Mouse (Mus musculus): ENCODE results near the gene Rps6ka1. TPM values are rescaled to one million over a fixed set of nuclear protein-coding genes. Genes with fewer than 3 reads are reported as not detected.

Rps6ka1 gene
- polyA plus RNA-seq, 1 experiment from 2014 or later: 35.6 TPM

DNA sequence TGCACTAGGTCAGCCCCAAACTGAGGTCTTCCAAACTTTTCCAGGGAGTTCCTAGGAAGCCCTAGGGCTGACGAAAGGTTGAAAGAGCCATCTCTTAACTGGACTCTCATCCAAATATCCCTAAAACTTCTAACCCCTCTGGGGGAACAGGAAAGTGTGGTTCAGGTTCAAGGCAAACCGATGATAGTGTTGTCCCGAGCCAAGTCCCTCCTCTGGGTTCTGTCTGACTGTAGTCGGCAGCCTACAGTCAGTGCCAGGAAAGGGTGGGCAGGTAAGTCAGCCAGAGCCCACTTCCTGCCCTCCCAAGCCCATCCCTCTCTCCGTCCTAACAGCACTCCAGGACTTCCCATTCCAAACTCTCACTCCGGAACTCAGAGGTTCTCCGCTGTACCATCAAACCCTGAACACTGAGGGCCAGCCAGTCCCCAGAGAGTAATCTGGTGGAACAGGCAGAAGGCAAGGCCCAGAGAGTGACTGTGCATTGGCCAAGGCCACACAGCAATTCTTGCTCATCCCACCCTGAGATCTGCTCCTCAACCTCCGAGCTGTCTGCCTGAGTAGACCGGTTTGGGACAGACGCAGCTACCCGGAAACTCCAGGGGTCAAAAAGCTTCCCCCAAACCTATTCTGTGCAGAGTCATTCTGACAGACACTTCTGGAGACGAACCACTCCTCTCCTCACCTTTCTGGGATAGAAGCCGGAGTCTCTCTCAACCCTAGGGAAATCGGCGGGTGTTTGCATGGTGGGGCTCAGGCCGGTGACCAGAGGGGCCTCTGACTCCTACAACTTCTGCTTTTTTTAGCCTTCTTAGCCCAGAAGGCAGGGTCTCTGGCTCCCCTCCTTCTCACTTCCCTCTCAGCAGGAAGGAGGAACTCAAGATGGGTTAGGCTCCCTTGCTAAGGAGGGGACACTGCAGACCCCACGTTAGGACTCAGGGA lies 13.4 kb downstream of the Rps6ka1 start:
- H3K27me3 ChIP-seq: no peaks in the 10 kb centered on the region
- peaks cover 34% of the 10 kb centered on the region for H3K36me3 ChIP-seq
- no peak for ATAC-seq (ENCODE audit: insufficient number of reproducible peaks, low FRiP score, low TSS enrichment, low read depth)
- H3K9me3 ChIP-seq: no peaks in the 10 kb centered on the region
- H3K4me2 ChIP-seq: no peak overlapping the region
- H3K4me1 ChIP-seq: peaks cover 6% of the 10 kb centered on the region; the same call in 1 of the 2 replicates
- H3K4me3 ChIP-seq: no peak overlapping the region
- H3K27ac ChIP-seq: no peak overlapping the region
- H3K9ac ChIP-seq: no peak overlapping the region
- 74% methylated on average over 17 of the region's 17 CpGs for WGBS

DNA sequence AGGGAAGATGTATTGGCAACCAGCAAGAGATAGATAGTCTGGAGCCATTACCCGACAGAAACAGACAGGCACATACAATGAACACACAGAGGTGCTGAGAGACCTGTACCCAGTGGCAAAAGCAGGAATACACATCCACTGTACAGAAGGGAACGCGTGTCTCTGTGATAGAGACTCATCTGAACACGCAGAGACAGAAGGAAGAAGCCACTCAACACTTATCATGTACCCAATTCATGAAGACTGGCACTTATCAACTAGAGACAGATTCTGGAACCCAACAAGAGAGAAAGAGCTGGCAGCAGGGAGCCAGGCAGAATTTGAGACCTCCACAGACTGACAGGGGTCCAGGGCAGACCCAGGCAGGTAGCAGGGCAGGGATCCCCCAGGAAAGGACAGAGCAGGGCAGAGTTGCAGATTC lies 14.2 kb downstream of the Rps6ka1 start:
- no peak overlapping the region for H3K27ac ChIP-seq
- H3K27me3 ChIP-seq: no peaks in the 10 kb centered on the region
- no peak overlapping the region for H3K4me3 ChIP-seq
- H3K9me3 ChIP-seq: no peaks in the 10 kb centered on the region
- peaks cover 6% of the 10 kb centered on the region; the same call in 1 of the 2 replicates for H3K4me1 ChIP-seq
- H3K4me2 ChIP-seq: no peak overlapping the region
- whole genome bisulfite sequencing: 88% methylated on average over 4 of the region's 4 CpGs
- H3K9ac ChIP-seq: no peak overlapping the region
- ATAC-seq (ENCODE audit: insufficient number of reproducible peaks, low FRiP score, low TSS enrichment, low read depth): no peak
- H3K36me3 ChIP-seq: peaks cover 38% of the 10 kb centered on the region

DNA sequence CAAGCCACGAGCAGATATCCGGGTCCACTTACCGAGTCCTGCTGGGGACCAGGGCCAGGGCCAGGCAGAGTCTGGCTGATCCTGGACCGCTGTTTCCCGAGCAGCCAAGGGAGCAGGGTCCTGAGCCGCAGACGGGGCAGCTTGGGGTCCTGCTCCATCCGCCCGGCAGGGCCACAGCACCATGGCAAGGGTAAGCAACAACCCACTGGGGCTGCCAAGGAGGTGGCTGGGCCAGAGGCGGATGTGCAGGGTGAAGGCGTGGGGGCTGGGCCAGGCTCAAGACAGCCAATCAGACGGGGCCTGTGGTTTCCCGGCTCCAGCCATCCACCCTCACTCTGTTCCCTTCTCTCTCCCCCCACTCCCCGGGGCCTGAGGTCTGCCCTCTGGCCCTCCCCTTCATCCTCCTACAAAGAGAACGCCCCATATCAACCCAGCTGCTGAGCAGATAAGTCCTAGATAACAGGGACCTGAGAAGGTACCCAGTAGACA lies 14.7 kb downstream of the Rps6ka1 start:
- Histone ChIP-seq H3K27ac (no peak overlapping the region), H3K36me3 (peaks cover 40% of the 10 kb centered on the region), H3K9me3 (no peaks in the 10 kb centered on the region), H3K4me3 (no peak overlapping the region), H3K27me3 (no peaks in the 10 kb centered on the region), H3K4me2 (no peak overlapping the region), H3K9ac (no peak overlapping the region), H3K4me1 (peaks cover 6% of the 10 kb centered on the region; the same call in 1 of the 2 replicates)
- no peak for ATAC-seq (ENCODE audit: insufficient number of reproducible peaks, low FRiP score, low TSS enrichment, low read depth)
- WGBS: 71% methylated on average over 15 of the region's 15 CpGs

DNA sequence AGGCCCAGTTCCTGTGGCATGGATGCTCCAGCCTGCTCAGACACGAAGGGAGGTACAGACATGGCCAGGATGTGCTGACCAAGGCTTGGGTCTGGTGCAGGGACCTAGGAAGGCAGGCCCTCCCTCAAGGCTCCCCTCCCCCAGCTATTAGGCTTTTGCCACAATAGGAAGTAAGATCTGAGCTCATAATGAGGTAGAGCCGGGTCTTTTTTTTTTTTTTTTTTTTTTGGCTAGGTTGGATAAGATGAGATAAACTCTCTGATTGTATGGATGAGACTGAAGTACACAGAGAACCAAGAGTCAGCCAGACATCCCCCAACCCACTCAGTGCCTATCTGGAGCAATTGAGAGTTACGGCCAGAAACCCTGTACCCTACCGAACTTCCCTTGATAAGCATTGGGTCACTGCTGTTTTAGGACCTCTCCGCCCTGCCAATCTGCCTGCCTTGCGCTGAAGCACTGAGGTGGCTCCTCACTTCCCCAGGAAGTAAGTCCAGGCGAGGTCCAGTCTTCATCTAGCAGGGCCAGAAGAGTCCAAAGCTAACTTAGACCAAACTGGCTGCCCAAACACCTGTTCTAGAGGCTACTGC lies 15.3 kb downstream of the Rps6ka1 start:
- H3K9ac ChIP-seq: no peak overlapping the region
- H3K9me3 ChIP-seq: no peaks in the 10 kb centered on the region
- H3K4me1 ChIP-seq: peaks cover 4% of the 10 kb centered on the region; the same call in 1 of the 2 replicates
- H3K4me2 ChIP-seq: no peak overlapping the region
- H3K4me3 ChIP-seq: no peak overlapping the region
- no peak for ATAC-seq (ENCODE audit: insufficient number of reproducible peaks, low FRiP score, low TSS enrichment, low read depth)
- no peaks in the 10 kb centered on the region for H3K27me3 ChIP-seq
- no peak overlapping the region for H3K27ac ChIP-seq
- 82% methylated on average over 7 of the region's 7 CpGs for WGBS
- peaks cover 36% of the 10 kb centered on the region for H3K36me3 ChIP-seq

- no peak for ATAC-seq (ENCODE audit: insufficient number of reproducible peaks, low FRiP score, low TSS enrichment, low read depth)
- no peaks in the 10 kb centered on the region for H3K27me3 ChIP-seq
- no peak overlapping the region for H3K4me2 ChIP-seq
- 77% methylated on average over 5 of the region's 5 CpGs for WGBS
- no peak overlapping the region for H3K9ac ChIP-seq
- 0 out of 2 replicates have a peak overlapping the region, but pooled peaks have one; percentile 27 for H3K27ac ChIP-seq
- no peaks in the 10 kb centered on the region for H3K9me3 ChIP-seq
- no peak overlapping the region for H3K4me3 ChIP-seq
- H3K4me1 ChIP-seq: peaks cover 5% of the 10 kb centered on the region; the same call in 1 of the 2 replicates
- H3K36me3 ChIP-seq: peaks cover 66% of the 10 kb centered on the region
Measured at GRCm38 (mm10) chr4:133865231-133865630, 22.4 kb downstream of the Rps6ka1 start.

DNA sequence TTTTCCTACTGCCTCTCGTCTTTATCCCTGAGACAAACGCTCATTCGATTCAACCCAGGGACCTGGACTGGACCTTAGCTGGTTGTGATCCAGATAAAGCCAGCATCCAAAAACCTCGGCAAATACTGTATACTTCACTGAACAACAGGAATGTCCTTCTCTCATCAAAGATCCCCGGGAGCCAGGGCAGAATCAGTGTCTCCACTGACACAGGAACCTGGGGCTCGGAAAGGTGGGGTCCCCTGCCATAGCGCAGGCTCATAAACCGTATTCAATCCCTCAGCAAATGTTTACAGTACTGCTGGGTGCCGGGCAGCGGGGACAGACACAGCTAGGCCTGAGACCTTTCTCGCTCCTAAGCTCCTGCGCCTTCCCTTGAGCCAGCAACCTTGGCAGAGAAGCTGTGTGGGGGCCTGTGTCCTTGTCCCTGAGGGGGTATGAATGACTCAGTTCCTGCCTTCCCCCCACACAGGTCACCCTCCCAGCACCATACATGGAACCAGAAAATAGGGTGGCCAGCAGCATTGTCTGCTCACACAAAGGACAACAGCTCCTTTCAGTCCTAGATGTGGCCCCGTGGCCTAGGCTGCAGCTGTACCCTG lies 23.1 kb downstream of the Rps6ka1 start:
- H3K4me3 ChIP-seq: no peak overlapping the region
- 78% methylated on average over 13 of the region's 13 CpGs for WGBS
- peaks cover 5% of the 10 kb centered on the region; the same call in 1 of the 2 replicates for H3K4me1 ChIP-seq
- H3K27me3 ChIP-seq: no peaks in the 10 kb centered on the region
- no peak for ATAC-seq (ENCODE audit: insufficient number of reproducible peaks, low FRiP score, low TSS enrichment, low read depth)
- H3K27ac ChIP-seq: 0 out of 2 replicates have a peak overlapping the region, but pooled peaks have one; percentile 27
- H3K36me3 ChIP-seq: peaks cover 69% of the 10 kb centered on the region
- H3K4me2 ChIP-seq: no peak overlapping the region
- no peaks in the 10 kb centered on the region for H3K9me3 ChIP-seq
- no peak overlapping the region for H3K9ac ChIP-seq

DNA sequence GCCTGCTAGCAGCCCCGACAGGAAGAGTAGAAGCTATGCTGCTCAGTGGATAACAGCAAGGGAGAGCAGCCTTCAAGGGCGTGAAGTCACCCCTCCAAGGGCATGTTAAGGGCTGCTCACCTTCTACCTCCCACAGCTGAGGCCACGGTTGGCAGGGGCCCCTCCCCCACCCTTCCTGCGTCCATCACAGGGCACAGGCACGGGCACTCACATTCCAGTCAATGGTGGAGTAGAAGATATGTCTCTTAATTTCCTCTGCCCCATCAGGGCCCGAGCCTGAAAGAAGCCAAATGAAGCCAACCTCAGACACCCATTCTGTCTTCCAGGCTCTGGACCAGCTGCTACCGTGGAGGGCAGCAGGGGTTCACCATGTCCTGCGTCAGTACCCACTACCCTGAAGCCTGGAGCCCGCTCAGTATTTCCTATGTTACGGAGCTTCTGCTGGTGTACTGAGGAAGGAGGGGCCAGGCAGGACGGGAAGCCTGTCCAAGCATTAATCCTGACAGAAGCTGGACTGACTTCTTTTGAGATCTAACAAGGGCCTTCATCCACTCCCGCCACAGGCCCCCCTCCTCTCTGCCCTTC lies 23.7 kb downstream of the Rps6ka1 start:
- peaks cover 5% of the 10 kb centered on the region; the same call in 1 of the 2 replicates for H3K4me1 ChIP-seq
- no peaks in the 10 kb centered on the region for H3K9me3 ChIP-seq
- 80% methylated on average over 12 of the region's 12 CpGs for WGBS
- H3K4me3 ChIP-seq: no peak overlapping the region
- H3K9ac ChIP-seq: no peak overlapping the region
- no peak overlapping the region for H3K27ac ChIP-seq
- ATAC-seq (ENCODE audit: insufficient number of reproducible peaks, low FRiP score, low TSS enrichment, low read depth): no peak
- H3K36me3 ChIP-seq: peaks cover 69% of the 10 kb centered on the region
- H3K4me2 ChIP-seq: no peak overlapping the region
- H3K27me3 ChIP-seq: no peaks in the 10 kb centered on the region

DNA sequence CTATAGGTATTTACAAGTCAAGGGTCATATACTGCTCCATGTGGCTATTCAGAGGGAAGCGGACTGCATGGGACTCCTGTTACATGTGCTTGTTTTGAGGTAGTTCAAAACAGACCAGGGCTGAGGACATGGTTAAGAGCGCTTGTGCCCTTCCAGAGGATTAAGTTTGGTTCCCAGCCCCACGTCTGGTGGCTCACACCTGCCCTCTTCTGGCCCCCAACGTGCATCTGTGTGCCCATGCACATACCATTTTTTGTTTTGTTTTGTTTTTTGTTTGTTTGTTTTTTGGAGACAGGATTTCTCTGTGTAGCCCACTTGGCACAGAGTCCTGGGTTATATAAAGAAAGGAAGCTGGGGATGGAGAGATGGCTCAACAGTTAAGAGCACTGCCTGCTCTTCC lies 30.1 kb downstream of the Rps6ka1 start:
- no peaks in the 10 kb centered on the region for H3K9me3 ChIP-seq
- no peak for ATAC-seq (ENCODE audit: insufficient number of reproducible peaks, low FRiP score, low TSS enrichment, low read depth)
- H3K27ac ChIP-seq: no peak overlapping the region
- no peak overlapping the region for H3K4me3 ChIP-seq
- H3K9ac ChIP-seq: no peak overlapping the region
- peaks cover 35% of the 10 kb centered on the region for H3K36me3 ChIP-seq
- WGBS: 75% methylated on average over 4 of the region's 4 CpGs
- no peak overlapping the region for H3K4me2 ChIP-seq
- no peaks in the 10 kb centered on the region for H3K4me1 ChIP-seq
- no peaks in the 10 kb centered on the region for H3K27me3 ChIP-seq

DNA sequence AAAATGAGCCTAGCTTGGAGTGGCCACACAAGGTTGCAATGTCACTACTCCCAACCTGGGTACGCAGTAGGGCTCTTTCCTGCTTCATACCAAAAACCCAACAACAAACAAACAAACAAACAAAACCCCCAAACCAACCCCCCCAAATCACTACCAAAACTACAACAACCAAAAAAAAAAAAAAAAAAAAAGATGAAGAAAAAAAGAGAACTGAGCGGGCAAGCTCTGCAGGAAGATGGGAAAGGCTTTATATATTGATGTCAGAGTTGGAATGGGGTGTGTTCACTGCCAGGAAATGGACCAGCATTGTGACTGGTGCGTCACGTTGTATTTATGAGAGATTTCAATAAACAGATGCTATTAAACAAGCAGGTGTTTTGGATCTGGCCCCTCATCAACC lies 33.0 kb downstream of the Rps6ka1 start:
- WGBS: 74% methylated on average over 4 of the region's 4 CpGs
- H3K4me3 ChIP-seq: no peak overlapping the region
- H3K36me3 ChIP-seq: peaks cover 33% of the 10 kb centered on the region
- no peak for ATAC-seq (ENCODE audit: insufficient number of reproducible peaks, low FRiP score, low TSS enrichment, low read depth)
- H3K4me2 ChIP-seq: no peak overlapping the region
- H3K9me3 ChIP-seq: no peaks in the 10 kb centered on the region
- no peaks in the 10 kb centered on the region for H3K27me3 ChIP-seq
- no peaks in the 10 kb centered on the region for H3K4me1 ChIP-seq
- no peak overlapping the region for H3K27ac ChIP-seq
- H3K9ac ChIP-seq: no peak overlapping the region

GRCm38 (mm10) chr4:133853630-133854029 lies 34.0 kb downstream of the Rps6ka1 start:
- Histone ChIP-seq H3K36me3 (peaks cover 31% of the 10 kb centered on the region), H3K4me3 (no peak overlapping the region), H3K9ac (no peak overlapping the region), H3K27me3 (no peaks in the 10 kb centered on the region), H3K27ac (no peak overlapping the region), H3K4me2 (no peak overlapping the region), H3K4me1 (no peaks in the 10 kb centered on the region), H3K9me3 (no peaks in the 10 kb centered on the region)
- 67% methylated on average over 10 of the region's 10 CpGs for WGBS
- no peak for ATAC-seq (ENCODE audit: insufficient number of reproducible peaks, low FRiP score, low TSS enrichment, low read depth)

DNA sequence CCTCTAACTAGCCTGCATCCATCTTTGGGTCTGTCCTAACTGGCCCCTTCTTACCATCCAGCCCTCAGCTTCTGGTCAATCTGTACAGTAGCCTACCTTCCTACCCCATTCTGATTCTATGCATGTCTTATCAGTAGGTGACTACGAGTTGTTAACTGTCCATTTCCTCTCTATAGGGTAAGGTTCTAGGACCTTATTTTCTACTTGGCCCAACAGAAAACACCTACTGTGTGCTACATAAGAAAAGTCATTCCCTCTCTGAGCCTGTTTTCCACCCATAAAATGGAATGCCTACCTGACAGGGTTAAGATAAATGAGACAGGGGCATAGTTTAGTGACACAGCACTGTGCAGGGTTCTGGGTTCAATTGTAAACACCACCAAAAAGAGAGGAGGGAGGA lies 41.0 kb downstream of the Rps6ka1 start:
- Histone ChIP-seq H3K9ac (no peak overlapping the region), H3K4me2 (no peak overlapping the region), H3K4me3 (no peak overlapping the region), H3K36me3 (peaks cover 43% of the 10 kb centered on the region), H3K27me3 (no peaks in the 10 kb centered on the region), H3K9me3 (no peaks in the 10 kb centered on the region), H3K4me1 (no peaks in the 10 kb centered on the region), H3K27ac (no peak overlapping the region)
- WGBS: 91% methylated on average over 1 of the region's 1 CpGs
- ATAC-seq (ENCODE audit: insufficient number of reproducible peaks, low FRiP score, low TSS enrichment, low read depth): no peak

Data from limb, embryonic 15.5 days (tissue).